Mouse (Mus musculus): ENCODE measurements around the gene Prom1. TPM values are rescaled to one million over a fixed set of nuclear protein-coding genes. Genes with fewer than 3 reads are reported as not detected.

Prom1 gene
- total RNA-seq, 1 experiment, result 12.7 TPM

- in situ Hi-C loops (cut with MboI; ENCODE audit: low sequenced_read_pairs in 2 of 2, unreplicated experiment in 2 of 2), result no loop called here
- H3K36me3 ChIP-seq (ENCODE audit: control insufficient read depth, insufficient read depth, low read length, poor library complexity, severe bottlenecking), result peaks cover 3% of the 10 kb centered on the region; the same call in 1 of the 2 replicates
- H3K4me1 ChIP-seq (ENCODE audit: control insufficient read depth in 2 of 2, insufficient read depth in 2 of 2, low read length in 2 of 2, poor library complexity in 1 of 2), result peaks cover 0 to 2% of the 10 kb centered on the region in 2 experiments; a peak in 1 of 4 replicates
- no peak for DNase-seq (ENCODE audit: low read depth, low spot score)
- H3K27ac ChIP-seq (ENCODE audit: insufficient read depth, low read depth, low read length, poor library complexity, severe bottlenecking), result no peak overlapping the region
- no peaks in the 10 kb centered on the region for H3K9me3 ChIP-seq (ENCODE audit: control insufficient read depth, insufficient read depth, low read depth, low read length)
- no peak overlapping the region for H3K9ac ChIP-seq (ENCODE audit: insufficient read depth, low read depth, low read length, poor library complexity, severe bottlenecking)
- TF ChIP-seq ZC3H11A (IDR thresholded peaks at IDR 0.05; ENCODE audit: borderline replicate concordance, low read depth, low read length) (no peak), ZNF384 (IDR thresholded peaks at IDR 0.05; ENCODE audit: low read depth, low read length) (no peak), MAFK (IDR thresholded peaks at IDR 0.05; ENCODE audit: insufficient read depth, low read depth, low read length) (no peak), CHD2 (IDR thresholded peaks at IDR 0.05; ENCODE audit: low read depth, low read length) (no peak), HCFC1 (IDR thresholded peaks at IDR 0.05; ENCODE audit: borderline replicate concordance, insufficient read depth, low read length) (no peak)
- H3K4me3 ChIP-seq (ENCODE audit: insufficient read depth in 1 of 2, low read depth in 1 of 2, low read length in 2 of 2, poor library complexity in 1 of 2, severe bottlenecking in 1 of 2), result no peak overlapping the region
Observed at GRCm38 (mm10) chr5:44096106-44096505, 5.7 kb downstream of the Prom1 start.

- TF ChIP-seq ZC3H11A (IDR thresholded peaks at IDR 0.05; ENCODE audit: borderline replicate concordance, low read depth, low read length) (no peak), ZNF384 (IDR thresholded peaks at IDR 0.05; ENCODE audit: low read depth, low read length) (no peak), HCFC1 (IDR thresholded peaks at IDR 0.05; ENCODE audit: borderline replicate concordance, insufficient read depth, low read length) (no peak), CHD2 (IDR thresholded peaks at IDR 0.05; ENCODE audit: low read depth, low read length) (no peak), MAFK (IDR thresholded peaks at IDR 0.05; ENCODE audit: insufficient read depth, low read depth, low read length) (no peak)
- Histone ChIP-seq H3K9ac (ENCODE audit: insufficient read depth, low read depth, low read length, poor library complexity, severe bottlenecking) (no peak overlapping the region), H3K36me3 (ENCODE audit: control insufficient read depth, insufficient read depth, low read length, poor library complexity, severe bottlenecking) (peaks cover 3% of the 10 kb centered on the region; the same call in 1 of the 2 replicates), H3K4me3 (ENCODE audit: insufficient read depth in 1 of 2, low read depth in 1 of 2, low read length in 2 of 2, poor library complexity in 1 of 2, severe bottlenecking in 1 of 2) (no peak overlapping the region), H3K27ac (ENCODE audit: insufficient read depth, low read depth, low read length, poor library complexity, severe bottlenecking) (no peak overlapping the region), H3K4me1 (ENCODE audit: control insufficient read depth in 2 of 2, insufficient read depth in 2 of 2, low read length in 2 of 2, poor library complexity in 1 of 2) (peaks cover 0 to 2% of the 10 kb centered on the region in 2 experiments; a peak in 1 of 4 replicates), H3K9me3 (ENCODE audit: control insufficient read depth, insufficient read depth, low read depth, low read length) (no peaks in the 10 kb centered on the region)
- no peak for DNase-seq (ENCODE audit: low read depth, low spot score)
- in situ Hi-C loops (cut with MboI; ENCODE audit: low sequenced_read_pairs in 2 of 2, unreplicated experiment in 2 of 2), result no loop called here
Observed at GRCm38 (mm10) chr5:44095697-44096096, 6.1 kb downstream of the Prom1 start.

GRCm38 (mm10) chr5:44087034-44087433 is 14.8 kb downstream of the Prom1 start:
- peaks cover 0 to 6% of the 10 kb centered on the region in 2 experiments; a peak in 2 of 4 replicates for H3K4me1 ChIP-seq (ENCODE audit: control insufficient read depth in 2 of 2, insufficient read depth in 2 of 2, low read length in 2 of 2, poor library complexity in 1 of 2)
- no peak overlapping the region for H3K9ac ChIP-seq (ENCODE audit: insufficient read depth, low read depth, low read length, poor library complexity, severe bottlenecking)
- H3K27ac ChIP-seq (ENCODE audit: insufficient read depth, low read depth, low read length, poor library complexity, severe bottlenecking), result no peak overlapping the region
- DNase-seq (ENCODE audit: low read depth, low spot score), result no peak
- no peaks in the 10 kb centered on the region for H3K9me3 ChIP-seq (ENCODE audit: control insufficient read depth, insufficient read depth, low read depth, low read length)
- H3K36me3 ChIP-seq (ENCODE audit: control insufficient read depth, insufficient read depth, low read length, poor library complexity, severe bottlenecking), result no peaks in the 10 kb centered on the region
- no peak overlapping the region for H3K4me3 ChIP-seq (ENCODE audit: insufficient read depth in 1 of 2, low read depth in 1 of 2, low read length in 2 of 2, poor library complexity in 1 of 2, severe bottlenecking in 1 of 2)
- TF ChIP-seq HCFC1 (IDR thresholded peaks at IDR 0.05; ENCODE audit: borderline replicate concordance, insufficient read depth, low read length) (no peak), ZC3H11A (IDR thresholded peaks at IDR 0.05; ENCODE audit: borderline replicate concordance, low read depth, low read length) (no peak), ZNF384 (IDR thresholded peaks at IDR 0.05; ENCODE audit: low read depth, low read length) (no peak), CHD2 (IDR thresholded peaks at IDR 0.05; ENCODE audit: low read depth, low read length) (no peak), MAFK (IDR thresholded peaks at IDR 0.05; ENCODE audit: insufficient read depth, low read depth, low read length) (no peak)
- in situ Hi-C loops (cut with MboI; ENCODE audit: low sequenced_read_pairs in 2 of 2, unreplicated experiment in 2 of 2), result no loop called here

GRCm38 (mm10) chr5:44085871-44086270 is 16.0 kb downstream of the Prom1 start:
- Histone ChIP-seq H3K4me3 (ENCODE audit: insufficient read depth in 1 of 2, low read depth in 1 of 2, low read length in 2 of 2, poor library complexity in 1 of 2, severe bottlenecking in 1 of 2) (no peak overlapping the region), H3K9me3 (ENCODE audit: control insufficient read depth, insufficient read depth, low read depth, low read length) (no peaks in the 10 kb centered on the region), H3K36me3 (ENCODE audit: control insufficient read depth, insufficient read depth, low read length, poor library complexity, severe bottlenecking) (no peaks in the 10 kb centered on the region), H3K27ac (ENCODE audit: insufficient read depth, low read depth, low read length, poor library complexity, severe bottlenecking) (no peak overlapping the region), H3K4me1 (ENCODE audit: control insufficient read depth in 2 of 2, insufficient read depth in 2 of 2, low read length in 2 of 2, poor library complexity in 1 of 2) (peaks cover 0 to 6% of the 10 kb centered on the region in 2 experiments; a peak in 2 of 4 replicates), H3K9ac (ENCODE audit: insufficient read depth, low read depth, low read length, poor library complexity, severe bottlenecking) (no peak overlapping the region)
- no peak for TF ChIP-seq HCFC1 (IDR thresholded peaks at IDR 0.05; ENCODE audit: borderline replicate concordance, insufficient read depth, low read length)
- TF ChIP-seq CHD2 (IDR thresholded peaks at IDR 0.05; ENCODE audit: low read depth, low read length), result no peak
- TF ChIP-seq ZC3H11A (IDR thresholded peaks at IDR 0.05; ENCODE audit: borderline replicate concordance, low read depth, low read length), result no peak
- no peak for TF ChIP-seq ZNF384 (IDR thresholded peaks at IDR 0.05; ENCODE audit: low read depth, low read length)
- in situ Hi-C loops (cut with MboI; ENCODE audit: low sequenced_read_pairs in 2 of 2, unreplicated experiment in 2 of 2), result no loop called here
- no peak for DNase-seq (ENCODE audit: low read depth, low spot score)

- no peaks in the 10 kb centered on the region for H3K36me3 ChIP-seq (ENCODE audit: control insufficient read depth, insufficient read depth, low read length, poor library complexity, severe bottlenecking)
- DNase-seq (ENCODE audit: low read depth, low spot score), result no peak
- H3K9me3 ChIP-seq (ENCODE audit: control insufficient read depth, insufficient read depth, low read depth, low read length), result no peaks in the 10 kb centered on the region
- peaks cover 0 to 3% of the 10 kb centered on the region in 2 experiments; a peak in 2 of 4 replicates for H3K4me1 ChIP-seq (ENCODE audit: control insufficient read depth in 2 of 2, insufficient read depth in 2 of 2, low read length in 2 of 2, poor library complexity in 1 of 2)
- no peak overlapping the region for H3K9ac ChIP-seq (ENCODE audit: insufficient read depth, low read depth, low read length, poor library complexity, severe bottlenecking)
- in situ Hi-C loops (cut with MboI; ENCODE audit: low sequenced_read_pairs in 2 of 2, unreplicated experiment in 2 of 2), result no loop called here
- TF ChIP-seq MAFK (IDR thresholded peaks at IDR 0.05; ENCODE audit: insufficient read depth, low read depth, low read length) (no peak), HCFC1 (IDR thresholded peaks at IDR 0.05; ENCODE audit: borderline replicate concordance, insufficient read depth, low read length) (no peak), ZC3H11A (IDR thresholded peaks at IDR 0.05; ENCODE audit: borderline replicate concordance, low read depth, low read length) (no peak)
- H3K27ac ChIP-seq (ENCODE audit: insufficient read depth, low read depth, low read length, poor library complexity, severe bottlenecking), result no peak overlapping the region
- H3K4me3 ChIP-seq (ENCODE audit: insufficient read depth in 1 of 2, low read depth in 1 of 2, low read length in 2 of 2, poor library complexity in 1 of 2, severe bottlenecking in 1 of 2), result no peak overlapping the region
Observed at GRCm38 (mm10) chr5:44081108-44081507, 20.7 kb downstream of the Prom1 start.

Measured in ES-E14 (cell line).